Mouse (Mus musculus) hindbrain, embryonic 12.5 days (tissue): ENCODE results near the gene Tmcc2. TPM values are rescaled to one million over a fixed set of nuclear protein-coding genes. Genes with fewer than 3 reads are reported as not detected.

Experiments used
- ATAC-seq: fragments of 200-750 bp; cut with Nextera tagmentation; 2 replicates; pipeline ENCODE4 v1.8.0; 2017; ENCODE audit warnings: moderate TSS enrichment; ENCODE audit not compliant: low FRiP score
- H3K27ac ChIP-seq: fragments of 300-500 bp; sonication (generic); 2 replicates; pipeline ENCODE4 v1.5.1; 2016; ENCODE audit warnings: mild to moderate bottlenecking
- H3K27me3 ChIP-seq: fragments of 300-500 bp; sonication (generic); 2 replicates; pipeline ENCODE4 v1.6.1; 2016; ENCODE audit warnings: mild to moderate bottlenecking
- H3K36me3 ChIP-seq: fragments of 300-500 bp; sonication (generic); 2 replicates; pipeline ENCODE4 v1.6.1; 2016; ENCODE audit warnings: mild to moderate bottlenecking
- H3K4me1 ChIP-seq: fragments of 300-500 bp; sonication (generic); 2 replicates; pipeline ENCODE4 v1.6.1; 2016
- H3K4me2 ChIP-seq: fragments of 300-500 bp; sonication (generic); replicated peaks from 2 replicates; pipeline ENCODE4 v1.6.1; 2016; ENCODE audit warnings: mild to moderate bottlenecking
- H3K4me3 ChIP-seq: fragments of 300-500 bp; sonication (generic); 2 replicates; pipeline ENCODE4 v1.5.1; 2016; ENCODE audit warnings: mild to moderate bottlenecking
- H3K9ac ChIP-seq: fragments of 300-500 bp; sonication (generic); 2 replicates; pipeline ENCODE4 v1.6.1; 2016; ENCODE audit warnings: mild to moderate bottlenecking, moderate library complexity
- H3K9me3 ChIP-seq: fragments of 300-500 bp; sonication (generic); replicated peaks from 2 replicates; pipeline ENCODE4 v1.6.1; 2016; ENCODE audit warnings: mild to moderate bottlenecking
- WGBS: fragments of 180-500 bp; shearing (Covaris S2); methylation state at CpG from one replicate; pipeline ENCODE4 v1.1.7; 2016; 5-methylcytosine and 5-hydroxymethylcytosine counted together
- polyA plus RNA-seq: library from polyadenylated mRNA; unstranded; fragments of >200 nt; fragmentation: Nextera tagmentation; extraction: Ambion mirVana; gene quantifications from 2 replicates; pipeline ENCODE4 v1.2.1, GENCODE M21; 2016

Gene Tmcc2
- polyA plus RNA-seq, 1 experiment from 2014 or later, result 37.8 TPM

- ATAC-seq, result peak; percentile 98
- no peaks in the 10 kb centered on the region for H3K36me3 ChIP-seq
- H3K27ac ChIP-seq, result peak within 1 kb of the TSS; percentile 90
- H3K4me2 ChIP-seq, result peak within 1 kb of the TSS; percentile 76
- peak within 1 kb of the TSS; percentile 68 for H3K9ac ChIP-seq
- no peaks in the 10 kb centered on the region for H3K9me3 ChIP-seq
- 1% methylated on average over 80 of the region's 85 CpGs for WGBS
- peak within 1 kb of the TSS; percentile 48 for H3K4me3 ChIP-seq
- peaks cover 23% of the 10 kb centered on the region for H3K4me1 ChIP-seq
- no peaks in the 10 kb centered on the region for H3K27me3 ChIP-seq
Observed at GRCm38 (mm10) chr1:132417319-132418251, 26.5 kb upstream of the Tmcc2 start, which contains the start of gene Dstyk. Dstyk (plus strand) TSS chr1:132417555.

GRCm38 (mm10) chr1:132416943-132417290 is 25.8 kb upstream of the Tmcc2 start:
- Histone ChIP-seq H3K9me3 (no peaks in the 10 kb centered on the region), H3K4me2 (peak overlapping the region; percentile 76), H3K9ac (peak overlapping the region; percentile 68), H3K4me1 (peaks cover 23% of the 10 kb centered on the region), H3K4me3 (peak overlapping the region; percentile 48), H3K36me3 (no peaks in the 10 kb centered on the region), H3K27me3 (no peaks in the 10 kb centered on the region), H3K27ac (peak overlapping the region; percentile 90)
- 20% methylated on average over 6 of the region's 6 CpGs for WGBS
- ATAC-seq, result no peak

GRCm38 (mm10) chr1:132416244-132416942 is 25.3 kb upstream of the Tmcc2 start:
- Histone ChIP-seq H3K9ac (no peak overlapping the region), H3K9me3 (no peaks in the 10 kb centered on the region), H3K4me3 (no peak overlapping the region), H3K27ac (no peak overlapping the region), H3K4me1 (peaks cover 23% of the 10 kb centered on the region), H3K4me2 (no peak overlapping the region), H3K27me3 (no peaks in the 10 kb centered on the region), H3K36me3 (no peaks in the 10 kb centered on the region)
- 74% methylated on average over 8 of the region's 8 CpGs for WGBS
- ATAC-seq, result no peak

GRCm38 (mm10) chr1:132410657-132411056 is 19.6 kb upstream of the Tmcc2 start:
- H3K4me2 ChIP-seq, result no peak overlapping the region

GRCm38 (mm10) chr1:132401843-132402242 is 10.8 kb upstream of the Tmcc2 start:
- Histone ChIP-seq H3K4me2 (no peak overlapping the region), H3K4me1 (no peaks in the 10 kb centered on the region), H3K27me3 (no peaks in the 10 kb centered on the region), H3K27ac (no peak overlapping the region), H3K4me3 (no peak overlapping the region), H3K9me3 (no peaks in the 10 kb centered on the region), H3K9ac (no peak overlapping the region), H3K36me3 (no peaks in the 10 kb centered on the region)
- no peak for ATAC-seq
- WGBS, result 93% methylated on average over 1 of the region's 1 CpGs

More at GRCm38 (mm10) chr1:132410657-132411056, 19.6 kb upstream of the Tmcc2 start:
- no peaks in the 10 kb centered on the region for H3K36me3 ChIP-seq
- H3K9me3 ChIP-seq, result no peaks in the 10 kb centered on the region
- no peak for ATAC-seq
- H3K4me1 ChIP-seq, result peaks cover 4% of the 10 kb centered on the region; the same call in 1 of the 2 replicates
- H3K4me3 ChIP-seq, result no peak overlapping the region
- H3K27ac ChIP-seq, result no peak overlapping the region
- H3K27me3 ChIP-seq, result no peaks in the 10 kb centered on the region
- WGBS, result 91% methylated on average over 3 of the region's 3 CpGs
- no peak overlapping the region for H3K9ac ChIP-seq

GRCm38 (mm10) chr1:132400538-132400937 is 9.5 kb upstream of the Tmcc2 start:
- no peaks in the 10 kb centered on the region for H3K36me3 ChIP-seq
- H3K27ac ChIP-seq, result no peak overlapping the region
- 70% methylated on average over 1 of the region's 1 CpGs for WGBS

GRCm38 (mm10) chr1:132396705-132397104 is 5.6 kb upstream of the Tmcc2 start:
- Histone ChIP-seq H3K4me3 (no peak overlapping the region), H3K27ac (no peak overlapping the region), H3K36me3 (no peaks in the 10 kb centered on the region), H3K9me3 (no peaks in the 10 kb centered on the region), H3K4me2 (no peak overlapping the region), H3K4me1 (0 out of 2 replicates have a peak, but pooled peaks cover 3% of the 10 kb centered on the region), H3K27me3 (no peaks in the 10 kb centered on the region), H3K9ac (no peak overlapping the region)
- 74% methylated on average over 2 of the region's 2 CpGs for WGBS
- ATAC-seq, result no peak

More at GRCm38 (mm10) chr1:132400538-132400937, 9.5 kb upstream of the Tmcc2 start:
- Histone ChIP-seq H3K27me3 (no peaks in the 10 kb centered on the region), H3K9ac (no peak overlapping the region), H3K4me1 (no peaks in the 10 kb centered on the region), H3K4me2 (no peak overlapping the region), H3K4me3 (no peak overlapping the region), H3K9me3 (no peaks in the 10 kb centered on the region)
- no peak for ATAC-seq

- H3K4me1 ChIP-seq, result peaks cover 32% of the 10 kb centered on the region
- no peak for ATAC-seq
- no peaks in the 10 kb centered on the region for H3K9me3 ChIP-seq
- H3K4me2 ChIP-seq, result no peak overlapping the region
- no peak overlapping the region for H3K27ac ChIP-seq
- no peaks in the 10 kb centered on the region for H3K36me3 ChIP-seq
- H3K27me3 ChIP-seq, result no peaks in the 10 kb centered on the region
- H3K4me3 ChIP-seq, result no peak overlapping the region
- no peak overlapping the region for H3K9ac ChIP-seq
- WGBS, result 71% methylated on average over 5 of the region's 5 CpGs
Observed at GRCm38 (mm10) chr1:132392872-132393271, 1.8 kb upstream of the Tmcc2 start.

GRCm38 (mm10) chr1:132391580-132392022 is 520 bp upstream of the Tmcc2 start:
- no peaks in the 10 kb centered on the region for H3K27me3 ChIP-seq
- H3K36me3 ChIP-seq, result no peaks in the 10 kb centered on the region
- H3K4me3 ChIP-seq, result peak overlapping the region; percentile 88
- H3K27ac ChIP-seq, result peak overlapping the region; percentile 93
- no peaks in the 10 kb centered on the region for H3K9me3 ChIP-seq
- H3K9ac ChIP-seq, result peak overlapping the region; percentile 97
- under 1% methylated on average over 45 of the region's 54 CpGs for WGBS
- H3K4me2 ChIP-seq, result peak overlapping the region; percentile 85
- ATAC-seq, result peak; percentile 95
- H3K4me1 ChIP-seq, result peaks cover 42% of the 10 kb centered on the region

GRCm38 (mm10) chr1:132389886-132390585 is 1.0 kb downstream of the Tmcc2 start:
- Histone ChIP-seq H3K27me3 (no peaks in the 10 kb centered on the region), H3K4me3 (peak overlapping the region; percentile 88), H3K4me2 (peak overlapping the region; percentile 85), H3K9me3 (no peaks in the 10 kb centered on the region), H3K4me1 (peaks cover 58% of the 10 kb centered on the region), H3K36me3 (no peaks in the 10 kb centered on the region), H3K27ac (peak overlapping the region; percentile 93), H3K9ac (peak overlapping the region; percentile 63)
- 11% methylated on average over 15 of the region's 15 CpGs for WGBS
- ATAC-seq, result no peak

GRCm38 (mm10) chr1:132388813-132389803 is 2.0 kb downstream of the Tmcc2 start:
- peaks cover 67% of the 10 kb centered on the region for H3K4me1 ChIP-seq
- WGBS, result 51% methylated on average over 8 of the region's 8 CpGs

More at GRCm38 (mm10) chr1:132388813-132389803, 2.0 kb downstream of the Tmcc2 start:
- no peak for ATAC-seq
- H3K4me3 ChIP-seq, result peak overlapping the region; percentile 88
- no peaks in the 10 kb centered on the region for H3K27me3 ChIP-seq
- peak overlapping the region; percentile 93 for H3K27ac ChIP-seq
- H3K36me3 ChIP-seq, result no peaks in the 10 kb centered on the region
- no peaks in the 10 kb centered on the region for H3K9me3 ChIP-seq
- peak overlapping the region; percentile 85 for H3K4me2 ChIP-seq
- peak overlapping the region; percentile 63 for H3K9ac ChIP-seq
